Mouse (Mus musculus): ENCODE results near the gene Efhb.

Efhb gene

GRCm38 (mm10) chr17:53364111-53364510, 99.0 kb downstream of the Efhb start:
- no peak for DNase-seq (ENCODE audit: low spot score in 2 of 2)
